Mouse (Mus musculus): ENCODE data around the gene Morc3. TPM values are rescaled to one million over a fixed set of nuclear protein-coding genes. Genes with fewer than 3 reads are reported as not detected.

Gene Morc3
- polyA plus RNA-seq, 1 experiment = 25.1 TPM

DNA sequence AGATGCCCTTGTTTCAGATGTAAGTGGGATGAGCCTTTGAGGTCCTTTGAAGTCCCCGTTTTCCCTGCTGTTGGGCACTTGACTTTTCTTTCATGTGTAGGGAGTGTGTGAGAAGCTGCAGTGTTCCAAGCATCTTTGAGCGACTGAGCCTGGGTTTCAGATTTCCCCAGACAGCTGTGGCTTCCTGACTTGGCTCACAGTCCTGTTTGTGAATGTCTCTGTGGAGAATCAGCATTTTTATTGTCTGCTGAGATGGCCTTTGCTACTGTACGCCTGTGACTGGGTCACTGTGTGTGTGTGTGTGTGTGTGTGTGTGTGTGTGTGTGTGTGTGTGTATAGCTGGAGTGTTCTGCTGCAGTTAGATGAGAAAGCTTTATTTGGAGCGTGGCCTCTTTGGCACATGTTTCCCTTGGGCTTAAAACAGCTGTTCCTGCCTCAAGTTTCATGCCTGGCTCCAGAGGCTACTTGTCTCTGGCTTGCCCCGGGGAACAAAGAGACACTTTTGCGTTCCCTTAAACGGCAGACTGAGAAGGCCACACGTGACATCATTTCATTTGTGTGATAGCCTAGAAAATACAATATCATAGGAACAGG is 23.9 kb upstream of the Morc3 start:
- Histone ChIP-seq H3K27ac (ENCODE audit: insufficient read depth, low read length) (no peak overlapping the region), H3K27me3 (ENCODE audit: control insufficient read depth, insufficient read depth, low read length) (no peaks in the 10 kb centered on the region), H3K4me3 (replicated peaks; ENCODE audit: insufficient read depth, low read depth, low read length) (no peak overlapping the region), H3K4me1 (ENCODE audit: control insufficient read depth, insufficient read depth, low read length) (no peaks in the 10 kb centered on the region; the same call in 1 of the 2 replicates)
- TF ChIP-seq CTCF (IDR thresholded peaks at IDR 0.05; ENCODE audit: borderline replicate concordance, insufficient read depth, low read depth, low read length) (no peak), POLR2A (IDR thresholded peaks at IDR 0.05; ENCODE audit: borderline replicate concordance, insufficient read depth, low read length) (no peak)
- no peak for DNase-seq
- 29% methylated on average over 8 of the region's 8 CpGs for WGBS

DNA sequence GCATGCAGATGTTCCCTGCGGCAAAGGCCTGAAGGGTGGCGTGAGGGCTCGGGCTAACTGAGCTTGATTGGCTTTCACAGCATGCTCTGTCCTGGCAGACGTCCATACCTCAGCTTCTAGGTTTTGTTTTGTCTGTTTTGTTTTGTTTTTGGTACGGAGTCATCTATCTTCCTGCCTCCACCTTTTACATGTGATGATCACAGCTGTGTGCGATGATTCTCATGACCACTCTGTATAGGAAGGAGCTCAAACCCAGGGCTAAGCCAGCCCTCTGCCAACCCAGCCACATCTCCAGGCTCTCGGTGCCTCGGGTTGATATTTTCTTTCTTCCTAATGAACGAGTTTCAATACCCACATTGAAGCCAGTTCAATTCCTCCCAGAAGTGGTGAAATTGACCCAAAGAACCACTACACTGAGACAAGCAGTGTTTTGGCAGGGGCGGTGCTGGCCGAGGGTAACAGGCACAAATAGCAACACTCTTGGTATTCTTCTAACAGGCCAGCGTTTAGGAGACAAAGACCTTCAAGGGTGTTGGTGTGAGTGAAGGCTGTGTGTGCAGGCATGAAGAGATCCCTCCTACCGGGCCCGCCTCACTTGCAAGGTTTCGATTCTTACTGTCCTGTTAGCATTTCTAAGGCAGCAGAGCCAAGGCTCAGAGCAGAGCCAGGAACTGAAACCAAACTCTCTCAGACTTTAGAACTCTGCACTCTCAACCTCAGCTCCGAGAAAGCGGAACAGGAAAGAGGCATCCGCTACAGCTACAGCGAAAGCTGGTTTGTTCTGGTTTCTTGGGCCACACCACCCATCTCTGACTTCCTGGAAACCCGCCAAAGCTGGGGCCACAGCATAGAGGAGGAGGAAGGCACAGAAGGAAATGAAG is 15.8 kb upstream of the Morc3 start:
- Histone ChIP-seq H3K27ac (ENCODE audit: insufficient read depth, low read length) (no peak overlapping the region), H3K27me3 (ENCODE audit: control insufficient read depth, insufficient read depth, low read length) (no peaks in the 10 kb centered on the region), H3K4me3 (replicated peaks; ENCODE audit: insufficient read depth, low read depth, low read length) (no peak overlapping the region), H3K4me1 (ENCODE audit: control insufficient read depth, insufficient read depth, low read length) (no peaks in the 10 kb centered on the region; the same call in 1 of the 2 replicates)
- no peak for TF ChIP-seq POLR2A (IDR thresholded peaks at IDR 0.05; ENCODE audit: borderline replicate concordance, insufficient read depth, low read length)
- TF ChIP-seq CTCF (IDR thresholded peaks at IDR 0.05; ENCODE audit: borderline replicate concordance, insufficient read depth, low read depth, low read length) = no peak
- DNase-seq = no peak
- WGBS = 49% methylated on average over 20 of the region's 20 CpGs

DNA sequence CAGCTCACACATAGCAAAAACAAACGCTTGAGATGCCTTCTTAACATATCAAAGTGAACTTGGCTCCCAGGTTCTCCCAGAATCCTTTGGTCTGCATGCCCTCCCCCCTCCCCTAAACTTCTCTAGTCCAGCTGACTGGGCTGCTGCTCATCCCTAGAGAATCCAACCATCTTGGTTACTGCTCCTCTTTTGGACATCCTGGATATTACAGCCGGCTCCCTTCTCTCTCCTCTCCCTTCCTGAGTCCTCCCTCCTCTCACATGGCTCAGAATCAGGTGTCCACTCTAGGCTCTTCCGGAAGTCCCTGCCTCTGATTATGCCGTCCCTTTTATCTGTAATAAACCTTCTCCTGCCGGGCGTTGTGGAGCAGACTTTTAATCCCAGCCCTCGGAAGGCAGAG is 15.1 kb upstream of the Morc3 start:
- DNase-seq = no peak
- H3K27me3 ChIP-seq (ENCODE audit: control insufficient read depth, insufficient read depth, low read length) = no peaks in the 10 kb centered on the region
- H3K27ac ChIP-seq (ENCODE audit: insufficient read depth, low read length) = no peak overlapping the region
- TF ChIP-seq CTCF (IDR thresholded peaks at IDR 0.05; ENCODE audit: borderline replicate concordance, insufficient read depth, low read depth, low read length) (no peak), POLR2A (IDR thresholded peaks at IDR 0.05; ENCODE audit: borderline replicate concordance, insufficient read depth, low read length) (no peak)
- H3K4me1 ChIP-seq (ENCODE audit: control insufficient read depth, insufficient read depth, low read length) = no peaks in the 10 kb centered on the region; the same call in 1 of the 2 replicates
- H3K4me3 ChIP-seq (replicated peaks; ENCODE audit: insufficient read depth, low read depth, low read length) = no peak overlapping the region
- WGBS = 72% methylated on average over 7 of the region's 7 CpGs

DNA sequence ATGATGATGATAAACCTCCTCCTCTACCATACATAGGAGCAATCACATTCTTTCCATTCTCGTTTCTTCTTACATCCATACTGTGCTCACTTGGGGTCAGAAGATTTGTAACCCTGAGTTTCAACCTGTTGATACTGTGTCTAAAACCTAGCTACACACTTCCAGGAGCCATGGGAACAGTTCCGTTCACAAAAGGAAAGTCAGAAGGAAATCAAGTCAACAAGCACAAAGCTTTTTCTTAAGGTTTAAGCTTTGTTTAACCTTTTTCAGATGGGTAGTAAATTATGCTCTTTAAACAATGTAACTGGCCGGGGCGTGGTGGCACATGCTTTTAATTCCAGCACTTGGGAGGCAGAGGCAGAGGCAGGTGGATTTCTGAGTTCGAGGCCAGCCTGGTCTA is 14.6 kb upstream of the Morc3 start:
- Histone ChIP-seq H3K4me3 (replicated peaks; ENCODE audit: insufficient read depth, low read depth, low read length) (no peak overlapping the region), H3K4me1 (ENCODE audit: control insufficient read depth, insufficient read depth, low read length) (no peaks in the 10 kb centered on the region; the same call in 1 of the 2 replicates), H3K27me3 (ENCODE audit: control insufficient read depth, insufficient read depth, low read length) (no peaks in the 10 kb centered on the region), H3K27ac (ENCODE audit: insufficient read depth, low read length) (no peak overlapping the region)
- TF ChIP-seq POLR2A (IDR thresholded peaks at IDR 0.05; ENCODE audit: borderline replicate concordance, insufficient read depth, low read length) (no peak), CTCF (IDR thresholded peaks at IDR 0.05; ENCODE audit: borderline replicate concordance, insufficient read depth, low read depth, low read length) (no peak)
- 94% methylated on average over 5 of the region's 5 CpGs for WGBS
- DNase-seq = no peak

DNA sequence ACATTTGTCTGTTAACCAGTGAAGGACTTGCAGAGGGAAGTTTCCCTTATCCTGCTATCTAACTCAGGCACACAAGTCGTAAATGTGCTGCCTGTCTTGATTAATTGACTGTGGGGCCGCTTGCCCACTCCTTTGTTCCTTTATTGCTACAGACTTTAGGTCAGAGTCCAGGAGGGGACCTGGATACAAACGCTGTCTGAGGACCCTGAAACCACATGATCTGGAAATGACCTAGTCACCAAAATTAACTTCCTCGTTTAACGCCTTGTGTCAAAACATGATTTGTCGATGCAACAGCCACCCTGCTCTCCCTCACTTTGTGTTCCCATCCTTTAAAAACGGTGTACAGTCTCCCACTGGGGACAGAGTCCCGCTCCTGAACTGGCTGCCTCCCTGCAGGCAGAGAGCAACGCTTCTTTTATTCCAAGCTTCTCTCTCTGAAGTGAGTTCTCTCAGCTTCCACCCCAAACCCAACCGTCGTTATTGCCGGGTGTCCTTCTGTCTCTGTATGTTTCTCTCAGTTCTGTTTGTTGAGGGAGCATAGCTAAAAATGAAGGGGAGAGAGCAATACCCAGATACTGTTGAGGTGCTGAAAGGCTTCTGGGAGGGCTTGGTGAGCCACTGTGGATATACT is 13.1 kb upstream of the Morc3 start:
- WGBS = 59% methylated on average over 12 of the region's 12 CpGs
- no peak overlapping the region for H3K27ac ChIP-seq (ENCODE audit: insufficient read depth, low read length)
- H3K27me3 ChIP-seq (ENCODE audit: control insufficient read depth, insufficient read depth, low read length) = no peaks in the 10 kb centered on the region
- no peak overlapping the region for H3K4me3 ChIP-seq (replicated peaks; ENCODE audit: insufficient read depth, low read depth, low read length)
- DNase-seq = no peak
- TF ChIP-seq POLR2A (IDR thresholded peaks at IDR 0.05; ENCODE audit: borderline replicate concordance, insufficient read depth, low read length) (no peak), CTCF (IDR thresholded peaks at IDR 0.05; ENCODE audit: borderline replicate concordance, insufficient read depth, low read depth, low read length) (no peak)
- H3K4me1 ChIP-seq (ENCODE audit: control insufficient read depth, insufficient read depth, low read length) = no peaks in the 10 kb centered on the region

DNA sequence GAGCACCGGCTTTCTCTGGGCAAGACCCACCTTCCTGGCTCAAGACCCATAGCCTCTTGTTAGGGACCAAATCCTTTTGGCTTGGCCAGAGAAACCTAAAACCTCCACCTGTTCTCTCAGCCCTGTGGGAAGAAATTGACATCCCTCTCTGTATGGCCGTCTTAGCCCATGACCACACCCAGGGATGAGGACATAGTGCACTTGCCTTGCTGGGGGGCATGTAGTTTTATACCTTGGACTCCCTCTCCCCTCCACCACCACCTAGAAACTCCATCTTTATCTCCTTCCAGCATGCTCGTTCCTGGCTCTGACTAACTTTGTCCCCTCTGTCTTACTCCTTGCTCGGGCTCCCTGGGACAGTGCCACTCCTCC is 12.6 kb upstream of the Morc3 start:
- H3K4me1 ChIP-seq (ENCODE audit: control insufficient read depth, insufficient read depth, low read length) = no peaks in the 10 kb centered on the region
- no peaks in the 10 kb centered on the region for H3K27me3 ChIP-seq (ENCODE audit: control insufficient read depth, insufficient read depth, low read length)
- no peak for DNase-seq
- TF ChIP-seq POLR2A (IDR thresholded peaks at IDR 0.05; ENCODE audit: borderline replicate concordance, insufficient read depth, low read length) = no peak
- TF ChIP-seq CTCF (IDR thresholded peaks at IDR 0.05; ENCODE audit: borderline replicate concordance, insufficient read depth, low read depth, low read length) = no peak
- no peak overlapping the region for H3K4me3 ChIP-seq (replicated peaks; ENCODE audit: insufficient read depth, low read depth, low read length)
- WGBS = 68% methylated on average over 4 of the region's 4 CpGs
- no peak overlapping the region for H3K27ac ChIP-seq (ENCODE audit: insufficient read depth, low read length)

DNA sequence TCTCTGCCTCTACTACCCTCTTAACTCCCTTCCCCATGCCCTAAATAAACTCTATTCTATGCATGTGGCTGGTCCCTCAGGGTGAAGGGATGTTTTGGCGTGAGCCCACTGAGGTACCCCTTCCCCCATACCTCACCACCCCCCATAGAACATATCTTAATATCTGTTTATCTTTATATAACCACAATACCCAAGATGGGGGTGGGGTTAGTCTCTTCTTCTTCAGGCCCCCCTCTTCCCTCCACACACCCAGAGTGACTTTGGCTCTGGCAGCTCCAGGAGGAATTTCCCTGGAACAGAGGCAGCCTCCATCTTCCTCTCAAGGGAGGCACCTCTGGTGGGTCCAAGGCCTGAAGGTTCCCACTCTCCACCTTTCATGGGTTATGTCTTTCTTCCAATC is 11.9 kb upstream of the Morc3 start:
- Histone ChIP-seq H3K4me3 (replicated peaks; ENCODE audit: insufficient read depth, low read depth, low read length) (no peak overlapping the region), H3K27ac (ENCODE audit: insufficient read depth, low read length) (no peak overlapping the region), H3K4me1 (ENCODE audit: control insufficient read depth, insufficient read depth, low read length) (no peaks in the 10 kb centered on the region), H3K27me3 (ENCODE audit: control insufficient read depth, insufficient read depth, low read length) (no peaks in the 10 kb centered on the region)
- DNase-seq = no peak
- TF ChIP-seq CTCF (IDR thresholded peaks at IDR 0.05; ENCODE audit: borderline replicate concordance, insufficient read depth, low read depth, low read length) = no peak
- no peak for TF ChIP-seq POLR2A (IDR thresholded peaks at IDR 0.05; ENCODE audit: borderline replicate concordance, insufficient read depth, low read length)
- WGBS = 68% methylated on average over 1 of the region's 1 CpGs

Data from cerebellum, adult 2 months (tissue).